Mouse (Mus musculus) erythroblast, embryonic 14.5 days (primary cell): ENCODE data around the gene Adgrg3. TPM values are rescaled to one million over a fixed set of nuclear protein-coding genes. Genes with fewer than 3 reads are reported as not detected.

ENCODE experiments used
- H3K27me3 ChIP-seq: 2 replicates; pipeline ENCODE4 v1.6.1; 2012; ENCODE audit warnings: inconsistent platforms; ENCODE audit not compliant: control insufficient read depth
- H3K36me3 ChIP-seq: 2 replicates; pipeline ENCODE4 v1.6.1; 2012; ENCODE audit warnings: mild to moderate bottlenecking, inconsistent platforms; ENCODE audit not compliant: control insufficient read depth
- H3K4me1 ChIP-seq: 2 replicates; pipeline ENCODE4 v1.6.1; 2012; ENCODE audit warnings: inconsistent platforms; ENCODE audit not compliant: control insufficient read depth
- H3K4me3 ChIP-seq: replicated peaks from 2 replicates; pipeline ENCODE3; 2012; ENCODE audit warnings: moderate library complexity, mild to moderate bottlenecking, inconsistent platforms
- H3K9me3 ChIP-seq: 2 replicates; pipeline ENCODE4 v1.6.1; 2012; ENCODE audit warnings: low read length, inconsistent platforms, mixed read lengths; ENCODE audit not compliant: control insufficient read depth
- GATA1 ChIP-seq: IDR thresholded peaks from 2 replicates; pipeline ENCODE4 v1.6.1; 2012; ENCODE audit warnings: low read length, inconsistent platforms, mixed read lengths
- TAL1 ChIP-seq: IDR thresholded peaks from 3 replicates; pipeline ENCODE4 v1.6.1; 2012; ENCODE audit warnings: low read length, inconsistent platforms, mixed read lengths
- polyA plus RNA-seq: library from polyadenylated mRNA; stranded (reverse); fragments of >175 nt; gene quantifications from 2 replicates; pipeline ENCODE4 v1.2.3, GENCODE M21; 2012

The Adgrg3 gene
- polyA plus RNA-seq, 1 experiment, result 0.17 TPM

- peaks cover 98% of the 10 kb centered on the region for H3K36me3 ChIP-seq
- peaks cover 85% of the 10 kb centered on the region for H3K4me1 ChIP-seq
- TF ChIP-seq TAL1 (no peak), GATA1 (no peak)
- H3K27me3 ChIP-seq, result no peaks in the 10 kb centered on the region
- H3K4me3 ChIP-seq, result no peak overlapping the region
- no peaks in the 10 kb centered on the region for H3K9me3 ChIP-seq
Observed at GRCm38 (mm10) chr8:94996899-94997856, 20.3 kb upstream of the Adgrg3 start.

GRCm38 (mm10) chr8:94997857-94998243 lies 19.6 kb upstream of the Adgrg3 start:
- Histone ChIP-seq H3K27me3 (no peaks in the 10 kb centered on the region), H3K36me3 (peaks cover 98% of the 10 kb centered on the region), H3K9me3 (no peaks in the 10 kb centered on the region), H3K4me3 (no peak overlapping the region), H3K4me1 (peaks cover 78% of the 10 kb centered on the region)
- TF ChIP-seq TAL1 (no peak), GATA1 (no peak)

GRCm38 (mm10) chr8:94998431-94998830 lies 19.1 kb upstream of the Adgrg3 start:
- H3K27me3 ChIP-seq, result no peaks in the 10 kb centered on the region
- TF ChIP-seq TAL1 (no peak), GATA1 (no peak)
- peaks cover 73% of the 10 kb centered on the region for H3K4me1 ChIP-seq
- H3K9me3 ChIP-seq, result no peaks in the 10 kb centered on the region
- no peak overlapping the region for H3K4me3 ChIP-seq
- H3K36me3 ChIP-seq, result peaks cover 98% of the 10 kb centered on the region

GRCm38 (mm10) chr8:94999004-94999403 lies 18.5 kb upstream of the Adgrg3 start:
- Histone ChIP-seq H3K4me1 (peaks cover 68% of the 10 kb centered on the region), H3K36me3 (peaks cover 98% of the 10 kb centered on the region), H3K4me3 (no peak overlapping the region), H3K9me3 (no peaks in the 10 kb centered on the region), H3K27me3 (no peaks in the 10 kb centered on the region)
- TF ChIP-seq TAL1 (no peak), GATA1 (no peak)

GRCm38 (mm10) chr8:94999956-95000355 lies 17.5 kb upstream of the Adgrg3 start:
- H3K9me3 ChIP-seq, result no peaks in the 10 kb centered on the region
- H3K4me1 ChIP-seq, result peaks cover 67% of the 10 kb centered on the region
- H3K4me3 ChIP-seq, result no peak overlapping the region
- H3K27me3 ChIP-seq, result no peaks in the 10 kb centered on the region
- TF ChIP-seq GATA1 (no peak), TAL1 (no peak)
- peaks cover 98% of the 10 kb centered on the region for H3K36me3 ChIP-seq

- H3K4me1 ChIP-seq, result peaks cover 64% of the 10 kb centered on the region
- H3K36me3 ChIP-seq, result peaks cover 98% of the 10 kb centered on the region
- TF ChIP-seq TAL1 (no peak), GATA1 (no peak)
- H3K4me3 ChIP-seq, result no peak overlapping the region
- no peaks in the 10 kb centered on the region for H3K9me3 ChIP-seq
- no peaks in the 10 kb centered on the region for H3K27me3 ChIP-seq
Observed at GRCm38 (mm10) chr8:95000684-95001083, 16.8 kb upstream of the Adgrg3 start.

GRCm38 (mm10) chr8:95001165-95001564 lies 16.3 kb upstream of the Adgrg3 start:
- Histone ChIP-seq H3K4me3 (no peak overlapping the region), H3K9me3 (no peaks in the 10 kb centered on the region), H3K27me3 (no peaks in the 10 kb centered on the region), H3K4me1 (peaks cover 59% of the 10 kb centered on the region), H3K36me3 (peaks cover 98% of the 10 kb centered on the region)
- TF ChIP-seq TAL1 (no peak), GATA1 (no peak)

GRCm38 (mm10) chr8:95001655-95002054 lies 15.8 kb upstream of the Adgrg3 start:
- no peak overlapping the region for H3K4me3 ChIP-seq
- H3K9me3 ChIP-seq, result no peaks in the 10 kb centered on the region
- TF ChIP-seq GATA1 (no peak), TAL1 (no peak)
- peaks cover 98% of the 10 kb centered on the region for H3K36me3 ChIP-seq
- peaks cover 54% of the 10 kb centered on the region for H3K4me1 ChIP-seq
- no peaks in the 10 kb centered on the region for H3K27me3 ChIP-seq

GRCm38 (mm10) chr8:95002089-95002655 lies 15.3 kb upstream of the Adgrg3 start:
- Histone ChIP-seq H3K4me3 (no peak overlapping the region), H3K36me3 (peaks cover 98% of the 10 kb centered on the region), H3K4me1 (peaks cover 49% of the 10 kb centered on the region), H3K27me3 (no peaks in the 10 kb centered on the region), H3K9me3 (no peaks in the 10 kb centered on the region)
- TF ChIP-seq GATA1 (no peak), TAL1 (no peak)
